Mouse (Mus musculus) kidney, embryonic 14.5 days (tissue): Measurements from ENCODE around the gene Slc39a3. TPM values are rescaled to one million over a fixed set of nuclear protein-coding genes. Genes with fewer than 3 reads are reported as not detected.
"Not testable (repeated sequence)": the region's sequence is repeated elsewhere in the genome, so short reads cannot be mapped to it uniquely, and the experiment has no call there.

Experiments used
- ATAC-seq: fragments of 200-750 bp; cut with Nextera tagmentation; 2 replicates; pipeline ENCODE4 v1.8.0; 2017; ENCODE audit warnings: moderate number of reproducible peaks, mild to moderate bottlenecking, moderate TSS enrichment, moderate library complexity; ENCODE audit not compliant: low FRiP score, low TSS enrichment
- H3K27ac ChIP-seq: fragments of 300-500 bp; sonication (generic); 2 replicates; pipeline ENCODE4 v1.5.1; 2014; ENCODE audit warnings: low read depth, mild to moderate bottlenecking, low read length, moderate library complexity, mixed read lengths
- H3K27me3 ChIP-seq: fragments of 300-500 bp; sonication (generic); 2 replicates; pipeline ENCODE4 v1.6.1; 2014; ENCODE audit warnings: mild to moderate bottlenecking, low read length; ENCODE audit not compliant: control insufficient read depth, insufficient read depth
- H3K36me3 ChIP-seq: fragments of 300-500 bp; sonication (generic); 2 replicates; pipeline ENCODE4 v1.6.1; 2014; ENCODE audit warnings: low read length, mixed read lengths; ENCODE audit not compliant: control insufficient read depth, insufficient read depth
- H3K4me1 ChIP-seq: fragments of 300-500 bp; sonication (generic); 2 replicates; pipeline ENCODE4 v1.6.1; 2014; ENCODE audit warnings: low read length, mixed read lengths; ENCODE audit not compliant: control insufficient read depth, insufficient read depth
- H3K4me2 ChIP-seq: fragments of 300-500 bp; sonication (generic); replicated peaks from 2 replicates; pipeline ENCODE4 v1.6.1; 2014; ENCODE audit warnings: low read depth, mild to moderate bottlenecking, low read length
- H3K4me3 ChIP-seq: fragments of 300-500 bp; sonication (generic); 2 replicates; pipeline ENCODE4 v1.5.1; 2014; ENCODE audit warnings: mild to moderate bottlenecking, low read length
- H3K9ac ChIP-seq: fragments of 300-500 bp; sonication (generic); 2 replicates; pipeline ENCODE4 v1.6.1; 2014; ENCODE audit warnings: low read depth, mild to moderate bottlenecking, low read length, moderate library complexity
- H3K9me3 ChIP-seq: fragments of 300-500 bp; sonication (generic); 2 replicates; pipeline ENCODE4 v1.6.1; 2016; ENCODE audit warnings: low read length; ENCODE audit not compliant: control insufficient read depth
- WGBS: fragments of 180-500 bp; shearing (Covaris S2); extraction: QIAGEN DNeasy Blood & Tissue Kit; methylation state at CpG from one replicate; pipeline ENCODE4 v1.1.7; 2014; 5-methylcytosine and 5-hydroxymethylcytosine counted together
- polyA plus RNA-seq: library from polyadenylated mRNA; unstranded; fragments of >200 nt; fragmentation: Nextera tagmentation; extraction: Ambion mirVana; gene quantifications from 2 replicates; pipeline ENCODE4 v1.2.1, GENCODE M21; 2014

Gene Slc39a3
- polyA plus RNA-seq, 1 experiment from 2014 or later, result 9.1 TPM

DNA sequence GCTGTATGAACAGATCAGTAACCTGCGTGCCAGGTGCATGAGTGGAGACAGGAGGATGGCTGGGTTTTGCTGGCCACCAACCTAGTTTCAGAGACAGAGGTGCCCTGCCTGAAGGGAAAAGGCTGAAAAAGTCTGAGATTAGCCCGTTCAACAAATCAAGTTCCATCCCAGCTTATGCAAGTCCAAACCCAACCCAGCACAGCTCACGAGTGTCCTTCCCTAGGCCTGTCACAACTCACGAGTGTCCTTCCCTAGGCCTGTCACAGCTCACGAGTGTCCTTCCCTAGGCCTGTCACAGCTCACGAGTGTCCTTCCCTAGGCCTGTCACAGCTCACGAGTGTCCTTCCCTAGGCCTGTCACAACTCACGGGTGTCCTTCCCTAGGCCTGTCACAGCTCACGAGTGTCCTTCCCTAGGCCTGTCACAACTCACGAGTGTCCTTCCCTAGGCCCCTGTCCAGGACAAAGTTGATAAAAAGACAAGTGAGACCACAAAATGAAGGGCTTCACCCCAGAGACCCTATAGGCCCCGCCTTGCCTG is 18.6 kb upstream of the Slc39a3 start:
- not testable (repeated sequence) for H3K4me2 ChIP-seq, H3K4me3 ChIP-seq, H3K9me3 ChIP-seq, ATAC-seq, H3K27me3 ChIP-seq, H3K9ac ChIP-seq, H3K27ac ChIP-seq
- H3K4me1 ChIP-seq, result peaks cover 16% of the 10 kb centered on the region
- H3K36me3 ChIP-seq, result peaks cover 19% of the 10 kb centered on the region
- 84% methylated on average over 11 of the region's 11 CpGs for WGBS

DNA sequence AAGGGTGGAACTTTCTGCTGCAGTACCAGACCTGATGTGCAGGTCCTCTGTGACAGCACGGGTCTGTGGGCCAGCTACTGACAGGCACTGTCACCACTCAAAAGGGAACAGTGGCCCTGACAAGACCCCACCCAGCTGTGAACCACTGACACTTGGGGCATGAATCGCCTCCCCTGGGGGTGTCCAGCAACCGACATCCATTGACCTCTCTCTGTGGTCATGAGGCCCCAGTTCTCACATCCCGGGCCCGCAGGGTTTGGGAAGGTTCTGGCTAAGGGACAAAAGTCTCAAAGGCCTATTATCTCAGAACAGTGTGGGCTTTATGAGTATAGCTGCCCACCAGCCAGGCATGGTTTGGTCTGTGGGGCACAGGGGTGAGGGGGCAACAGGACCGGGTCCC is 17.9 kb upstream of the Slc39a3 start:
- no peak overlapping the region for H3K4me3 ChIP-seq
- H3K27me3 ChIP-seq, result no peaks in the 10 kb centered on the region
- WGBS, result 91% methylated on average over 6 of the region's 6 CpGs
- no peaks in the 10 kb centered on the region for H3K9me3 ChIP-seq
- H3K9ac ChIP-seq, result no peak overlapping the region
- peaks cover 16% of the 10 kb centered on the region for H3K4me1 ChIP-seq
- H3K27ac ChIP-seq, result no peak overlapping the region
- ATAC-seq, result no peak
- H3K36me3 ChIP-seq, result peaks cover 24% of the 10 kb centered on the region
- no peak overlapping the region for H3K4me2 ChIP-seq

DNA sequence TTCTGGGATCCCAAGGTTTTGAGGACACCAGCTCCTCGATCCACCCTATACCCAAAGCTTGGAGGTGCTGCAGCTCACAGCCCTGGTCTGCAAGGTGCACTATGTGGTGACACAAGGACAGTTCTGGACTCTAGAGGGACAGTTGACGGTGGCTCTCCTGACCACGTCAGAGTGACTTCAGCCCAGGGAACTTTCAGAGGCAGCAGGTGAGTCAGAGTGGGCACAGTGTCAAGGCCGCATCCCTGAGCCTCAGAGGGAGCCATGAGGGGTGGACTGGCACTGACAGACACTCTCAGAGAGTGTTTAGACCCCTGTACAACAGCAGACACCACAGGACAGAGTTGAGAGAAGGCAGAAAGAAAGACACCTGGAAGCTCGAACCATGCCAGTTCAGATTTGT is 15.4 kb upstream of the Slc39a3 start:
- H3K9ac ChIP-seq, result no peak overlapping the region
- no peaks in the 10 kb centered on the region for H3K9me3 ChIP-seq
- no peak overlapping the region for H3K4me3 ChIP-seq
- no peak overlapping the region for H3K27ac ChIP-seq
- ATAC-seq, result no peak
- 92% methylated on average over 5 of the region's 5 CpGs for whole genome bisulfite sequencing
- H3K4me2 ChIP-seq, result no peak overlapping the region
- H3K27me3 ChIP-seq, result no peaks in the 10 kb centered on the region
- H3K36me3 ChIP-seq, result peaks cover 50% of the 10 kb centered on the region
- peaks cover 4% of the 10 kb centered on the region; the same call in 1 of the 2 replicates for H3K4me1 ChIP-seq

DNA sequence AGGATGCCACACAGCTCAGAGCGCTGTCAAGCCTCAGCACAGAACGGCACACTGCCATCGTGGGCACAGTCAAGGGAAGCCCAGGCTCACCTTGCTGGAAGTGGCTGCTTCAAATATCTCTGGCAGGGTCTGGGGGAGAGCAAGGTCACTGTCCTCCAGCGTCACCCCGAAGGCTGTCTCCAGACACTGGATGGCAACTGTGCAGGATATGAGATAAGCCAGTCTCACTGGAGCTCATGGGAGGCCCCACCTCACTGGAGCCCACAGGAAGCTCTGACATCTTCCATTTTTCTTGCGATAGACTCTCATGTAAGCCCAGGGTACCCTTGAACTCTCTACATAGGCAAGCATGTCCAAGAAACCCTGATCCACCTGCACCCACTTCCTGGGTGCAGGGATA is 13.9 kb upstream of the Slc39a3 start:
- Histone ChIP-seq H3K4me3 (no peak overlapping the region), H3K27me3 (no peaks in the 10 kb centered on the region), H3K9me3 (no peaks in the 10 kb centered on the region), H3K4me1 (no peaks in the 10 kb centered on the region), H3K4me2 (no peak overlapping the region), H3K9ac (no peak overlapping the region), H3K27ac (no peak overlapping the region), H3K36me3 (peaks cover 62% of the 10 kb centered on the region)
- WGBS, result 98% methylated on average over 6 of the region's 6 CpGs
- ATAC-seq, result no peak

DNA sequence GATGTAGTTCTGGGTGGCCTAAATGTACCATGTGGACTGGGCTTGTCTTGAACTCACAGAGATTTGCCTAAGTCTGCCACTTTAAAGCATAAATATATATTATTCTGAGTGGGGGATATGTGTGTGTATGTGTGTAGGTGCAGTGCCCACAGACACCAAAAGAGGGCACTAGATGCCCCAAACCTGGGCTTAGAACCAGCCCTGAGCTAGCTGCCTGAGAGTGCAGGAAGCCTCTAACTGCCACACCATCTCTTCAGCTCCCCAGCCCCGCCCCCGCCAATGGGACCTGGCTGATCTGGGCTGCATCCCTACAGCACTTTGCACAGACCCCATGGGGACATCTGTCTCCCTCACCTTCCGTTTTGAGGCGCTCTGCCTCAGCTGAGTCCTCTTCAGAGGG is 13.4 kb upstream of the Slc39a3 start:
- Histone ChIP-seq H3K9ac (no peak overlapping the region), H3K4me2 (no peak overlapping the region), H3K9me3 (no peaks in the 10 kb centered on the region), H3K36me3 (peaks cover 67% of the 10 kb centered on the region), H3K4me3 (no peak overlapping the region), H3K27ac (no peak overlapping the region), H3K4me1 (no peaks in the 10 kb centered on the region), H3K27me3 (no peaks in the 10 kb centered on the region)
- no peak for ATAC-seq
- WGBS, result 95% methylated on average over 4 of the region's 4 CpGs

DNA sequence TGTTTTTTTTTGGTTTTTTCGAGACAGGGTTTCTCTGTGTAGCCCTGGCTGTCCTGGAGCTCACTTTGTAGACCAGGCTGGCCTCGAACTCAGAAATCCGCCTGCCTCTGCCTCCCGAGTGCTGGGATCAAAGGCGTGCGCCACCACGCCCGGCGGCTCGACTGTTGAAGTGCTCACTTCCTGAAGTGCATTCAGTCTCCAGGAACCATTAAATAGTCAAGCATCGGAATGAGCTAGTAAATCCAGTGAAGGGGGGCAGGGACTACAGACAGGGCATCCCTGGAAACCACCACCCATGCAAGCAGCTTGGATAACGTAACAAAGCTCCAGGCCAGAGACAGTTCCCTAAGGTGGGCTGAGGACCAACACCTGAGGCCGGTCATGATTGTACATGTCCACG is 8.0 kb upstream of the Slc39a3 start:
- not testable (repeated sequence) for H3K4me2 ChIP-seq, H3K9ac ChIP-seq

DNA sequence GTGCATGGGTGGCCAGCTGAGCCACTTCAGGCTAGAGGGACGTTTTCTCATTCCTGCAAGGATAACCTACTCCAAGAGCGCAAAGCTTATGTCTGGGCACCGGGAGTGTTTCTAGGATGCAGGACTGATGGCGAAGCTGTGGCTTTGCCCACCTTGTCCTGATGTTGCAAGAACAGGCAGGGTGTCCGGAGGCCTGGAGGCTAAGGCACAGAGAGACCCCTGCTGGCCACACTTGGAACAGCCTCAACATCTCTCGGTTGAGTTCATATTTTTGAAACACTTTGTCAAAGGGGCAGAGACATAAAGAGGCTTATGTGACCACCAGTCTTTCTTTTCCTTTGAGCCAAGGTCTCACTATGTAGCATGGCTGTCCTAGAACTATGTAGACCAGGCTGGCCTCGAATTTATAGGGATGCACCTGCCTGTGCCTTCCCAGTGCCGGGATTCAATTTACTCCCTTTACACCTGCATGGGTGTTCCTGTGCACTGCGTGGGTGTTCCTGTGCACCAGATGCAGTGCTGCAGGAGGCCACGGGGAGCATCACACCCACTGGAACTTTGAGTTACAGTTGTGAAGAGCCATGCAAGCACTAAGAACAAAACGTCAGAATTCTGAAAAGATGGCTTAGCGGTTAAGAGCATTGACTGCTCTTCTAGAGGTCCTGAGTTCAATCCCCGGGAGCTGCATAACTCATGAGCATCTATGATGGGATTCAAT is 4.4 kb upstream of the Slc39a3 start:
- H3K4me2 ChIP-seq, result no peak overlapping the region
- WGBS, result 36% methylated on average over 13 of the region's 13 CpGs
- H3K27me3 ChIP-seq, result no peaks in the 10 kb centered on the region
- no peaks in the 10 kb centered on the region for H3K9me3 ChIP-seq
- H3K27ac ChIP-seq, result no peak overlapping the region
- H3K4me1 ChIP-seq, result no peaks in the 10 kb centered on the region
- no peak for ATAC-seq
- H3K36me3 ChIP-seq, result peaks cover 33% of the 10 kb centered on the region
- H3K4me3 ChIP-seq, result no peak overlapping the region
- no peak overlapping the region for H3K9ac ChIP-seq

More for the DNA sequence above, 8.0 kb upstream of the Slc39a3 start:
- not testable (repeated sequence) for H3K4me3 ChIP-seq, ATAC-seq, H3K4me1 ChIP-seq, H3K27me3 ChIP-seq, H3K9me3 ChIP-seq, H3K27ac ChIP-seq
- 89% methylated on average over 14 of the region's 14 CpGs for WGBS
- peaks cover 69% of the 10 kb centered on the region for H3K36me3 ChIP-seq

DNA sequence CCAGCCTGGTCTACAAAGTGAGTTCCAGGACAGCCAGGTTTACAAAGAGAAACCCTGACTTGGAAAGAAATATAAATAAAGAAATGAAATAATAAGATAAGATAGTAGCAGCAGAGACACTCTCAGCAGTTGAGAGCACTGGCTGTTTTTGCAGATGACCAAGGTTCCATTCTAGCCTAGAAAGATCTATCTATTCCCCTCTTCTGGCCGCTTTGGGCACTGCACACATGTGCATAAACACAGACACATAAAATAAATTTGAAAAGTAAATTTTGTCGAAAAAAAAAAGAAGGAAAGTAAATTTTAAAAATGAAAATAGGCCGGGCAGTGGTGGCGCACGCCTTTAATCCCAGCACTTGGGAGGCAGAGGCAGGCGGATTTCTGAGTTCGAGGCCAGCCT is 975 bp downstream of the Slc39a3 start:
- peaks cover 8% of the 10 kb centered on the region for H3K36me3 ChIP-seq
- no peaks in the 10 kb centered on the region for H3K27me3 ChIP-seq
- H3K4me1 ChIP-seq, result no peaks in the 10 kb centered on the region
- no peak overlapping the region for H3K27ac ChIP-seq
- 80% methylated on average over 7 of the region's 7 CpGs for WGBS
- H3K4me2 ChIP-seq, result no peak overlapping the region
- no peak overlapping the region for H3K9ac ChIP-seq
- no peak overlapping the region for H3K4me3 ChIP-seq
- no peaks in the 10 kb centered on the region for H3K9me3 ChIP-seq
- ATAC-seq, result no peak

DNA sequence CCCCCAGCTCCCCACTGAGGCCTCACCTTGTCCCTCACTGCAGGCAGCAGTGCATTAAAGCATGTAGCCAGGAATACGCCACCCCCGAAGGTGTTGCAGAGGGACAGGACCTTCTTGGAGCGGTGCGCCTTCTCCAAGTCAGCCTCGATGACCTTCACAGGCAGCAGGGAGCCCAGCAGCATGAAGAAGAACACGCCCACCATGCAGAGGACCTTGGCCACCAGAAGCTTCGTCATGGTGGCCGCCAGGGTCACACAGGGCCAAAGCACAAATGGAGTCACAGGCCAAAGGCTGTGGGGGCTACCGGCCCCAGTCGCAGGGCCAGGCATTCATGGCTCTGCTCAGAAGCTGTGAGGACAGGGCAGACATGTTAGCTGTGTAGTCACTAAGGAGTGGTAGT is 3.6 kb downstream of the Slc39a3 start:
- no peak overlapping the region for H3K9ac ChIP-seq
- H3K27ac ChIP-seq, result no peak overlapping the region
- H3K4me3 ChIP-seq, result no peak overlapping the region
- 74% methylated on average over 10 of the region's 10 CpGs for WGBS
- no peaks in the 10 kb centered on the region for H3K4me1 ChIP-seq
- H3K4me2 ChIP-seq, result no peak overlapping the region
- no peak for ATAC-seq
- no peaks in the 10 kb centered on the region for H3K9me3 ChIP-seq
- no peaks in the 10 kb centered on the region for H3K27me3 ChIP-seq
- peaks cover 14% of the 10 kb centered on the region for H3K36me3 ChIP-seq
